Mouse (Mus musculus) embryonic stem cell, embryonic (primary cell): ENCODE data around the gene Ugt1a2.

Experiments
- CTCF ChIA-PET, 4 experiments: fragments of 300-600 bp in 2 of 4; fragments of 350-600 bp in 2 of 4; sonication (Branson Sonifier 250); formaldehyde crosslinking; loops; one replicate each; lab custom pipeline; 2022; ENCODE audit warnings: inconsistent platforms in 2 of 4; lab: Charles Lee
- POLR2A ChIA-PET, 4 experiments: fragments of 300-600 bp in 2 of 4; fragments of 350-600 bp in 2 of 4; sonication (Branson Sonifier 250); formaldehyde crosslinking; loops; one replicate each; lab custom pipeline; 2022; ENCODE audit warnings: antibody characterized with exemption in 4 of 4, inconsistent platforms in 1 of 4; lab: Charles Lee

Gene Ugt1a2

DNA sequence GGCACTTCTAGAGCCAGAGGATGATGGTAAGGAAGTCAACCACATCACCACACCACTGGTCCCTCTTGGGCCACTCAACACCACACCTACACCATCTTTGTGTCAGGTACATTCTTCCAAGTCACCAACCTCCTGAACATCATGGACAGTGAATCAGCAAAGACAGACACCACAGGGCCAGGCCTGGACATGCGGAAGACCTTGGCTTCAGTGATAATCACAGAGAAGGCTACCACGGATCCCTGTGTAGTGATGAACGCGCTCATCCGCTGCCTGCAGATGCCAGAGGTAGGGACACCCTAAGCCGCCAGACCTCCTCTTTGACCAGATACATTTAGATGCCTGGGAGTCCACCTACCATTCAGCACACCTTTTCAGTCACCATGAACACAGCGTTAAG is 27.7 kb downstream of the Ugt1a2 start:
- POLR2A ChIA-PET, result no interaction called here
- CTCF ChIA-PET, result no interaction called here

DNA sequence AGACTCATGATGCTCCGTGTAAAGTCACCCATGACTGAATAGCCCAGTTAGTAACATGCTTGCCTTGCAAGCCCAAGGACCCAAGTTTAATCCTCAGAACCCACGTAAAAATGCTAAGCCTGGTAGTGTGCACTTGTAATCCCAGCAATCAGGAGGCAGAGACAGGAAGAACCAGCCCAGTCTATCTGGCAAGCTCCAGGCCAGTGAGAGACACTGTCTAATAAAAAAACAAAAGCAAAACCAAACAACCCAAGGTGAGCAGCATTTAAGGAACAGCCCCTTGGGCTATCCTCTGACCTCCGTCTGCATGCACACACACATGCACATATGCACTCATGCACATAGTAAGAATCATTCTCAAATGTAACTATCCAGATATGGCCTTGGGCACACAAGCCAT is 29.2 kb downstream of the Ugt1a2 start:
- ChIA-PET POLR2A (no interaction called here), CTCF (interaction anchor here in 1 of 4 experiments (0.6 kb wide), 1 partner anchor 10 kb away, joined by 3 read pairs; no protein-coding TSS in a partner anchor)

DNA sequence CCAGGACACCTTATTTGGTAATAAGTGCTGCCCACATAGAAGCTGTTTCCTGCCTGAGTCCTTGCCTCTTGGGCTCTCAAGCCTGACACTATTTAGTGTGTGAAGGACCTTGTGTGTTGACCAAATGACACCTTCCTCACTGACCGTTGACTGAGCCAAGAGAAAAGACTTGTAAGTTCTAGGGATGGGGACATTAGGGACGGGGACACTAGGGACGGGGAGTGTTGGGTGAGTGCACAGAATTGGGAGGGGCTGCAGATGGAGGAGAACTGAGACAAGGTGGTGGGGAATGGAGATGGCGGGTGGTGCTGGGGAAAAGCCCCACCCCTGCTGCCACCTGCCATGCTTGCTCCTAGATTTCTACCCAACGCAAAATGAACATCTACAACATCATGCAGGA is 29.6 kb downstream of the Ugt1a2 start:
- POLR2A ChIA-PET, result no interaction called here
- CTCF ChIA-PET, result no interaction called here

DNA sequence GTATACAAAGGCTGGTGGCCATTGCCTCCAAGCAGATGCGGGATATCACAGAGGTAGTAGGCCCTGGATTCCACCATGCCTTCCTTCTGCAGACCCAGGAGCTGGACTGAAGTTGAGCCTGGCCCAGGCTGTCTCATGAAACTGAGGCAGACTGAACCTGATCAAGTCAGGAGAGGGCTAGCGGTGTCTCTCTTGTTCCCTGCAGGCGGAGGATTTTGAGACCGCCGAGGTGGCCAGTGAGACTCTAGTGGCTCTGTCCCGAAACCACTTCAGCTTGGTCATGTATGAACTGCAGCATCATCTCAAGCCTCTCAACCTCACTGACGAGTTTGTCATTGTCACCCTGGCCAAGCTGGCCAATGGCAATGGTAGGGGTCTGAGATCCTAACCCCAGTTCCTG is 30.0 kb downstream of the Ugt1a2 start:
- CTCF ChIA-PET, result interaction anchor here in 1 of 4 experiments (0.6 kb wide), 1 partner anchor 512 kb away, joined by 3 read pairs; no protein-coding TSS in a partner anchor
- POLR2A ChIA-PET, result interaction anchor here in 1 of 4 experiments (1.0 kb wide), 1 partner anchor 10 kb away, joined by 4 read pairs; no protein-coding TSS in a partner anchor

DNA sequence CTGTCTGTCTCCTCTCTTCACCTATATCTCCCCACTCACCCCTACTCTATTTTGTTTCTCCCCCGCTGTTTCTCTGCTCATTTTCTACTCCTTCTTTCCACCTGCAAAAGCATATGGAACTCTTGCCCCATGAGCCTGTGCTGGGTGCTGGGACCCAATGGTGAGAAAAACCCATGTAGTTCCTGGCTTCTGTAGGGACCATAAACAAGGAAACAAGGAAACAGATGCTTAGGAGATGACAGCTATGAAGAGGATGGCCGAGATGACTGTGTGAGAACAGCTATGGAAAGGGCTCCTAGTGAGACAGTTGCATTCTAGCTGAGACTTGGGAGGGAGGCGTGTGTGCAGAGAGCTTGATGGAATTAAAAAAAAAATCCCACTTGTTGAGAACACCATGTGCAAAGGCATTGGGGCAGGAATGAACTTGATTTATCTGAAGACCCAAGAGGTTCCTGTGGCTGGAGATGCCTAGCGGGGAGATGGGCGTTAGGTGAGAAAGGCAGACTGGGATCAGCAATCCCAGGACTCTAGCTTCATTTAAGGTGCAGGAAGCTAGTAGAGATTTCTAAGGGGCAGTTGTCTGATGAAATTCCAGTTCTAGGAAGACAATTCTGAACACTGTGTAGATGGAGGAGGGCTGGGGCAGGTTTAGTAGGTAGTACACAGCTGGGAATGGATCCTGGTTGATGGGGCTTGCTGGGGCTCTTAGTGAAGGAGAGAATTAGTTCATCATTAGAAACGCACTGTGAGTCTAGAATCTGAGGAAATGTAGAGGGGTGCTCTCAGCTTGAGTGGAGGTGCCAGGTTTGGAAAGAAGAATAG is 30.8 kb downstream of the Ugt1a2 start:
- CTCF ChIA-PET, result interaction anchor here in 2 of 4 experiments (0.6 to 0.8 kb wide), 2 partner anchors 59 to 511 kb away, joined by 3 read pairs; no protein-coding TSS in a partner anchor
- POLR2A ChIA-PET, result interaction anchor here in 1 of 4 experiments (1.0 to 1.2 kb wide), 2 partner anchors 9 to 11 kb away, joined by 4 to 5 read pairs; no protein-coding TSS in a partner anchor

DNA sequence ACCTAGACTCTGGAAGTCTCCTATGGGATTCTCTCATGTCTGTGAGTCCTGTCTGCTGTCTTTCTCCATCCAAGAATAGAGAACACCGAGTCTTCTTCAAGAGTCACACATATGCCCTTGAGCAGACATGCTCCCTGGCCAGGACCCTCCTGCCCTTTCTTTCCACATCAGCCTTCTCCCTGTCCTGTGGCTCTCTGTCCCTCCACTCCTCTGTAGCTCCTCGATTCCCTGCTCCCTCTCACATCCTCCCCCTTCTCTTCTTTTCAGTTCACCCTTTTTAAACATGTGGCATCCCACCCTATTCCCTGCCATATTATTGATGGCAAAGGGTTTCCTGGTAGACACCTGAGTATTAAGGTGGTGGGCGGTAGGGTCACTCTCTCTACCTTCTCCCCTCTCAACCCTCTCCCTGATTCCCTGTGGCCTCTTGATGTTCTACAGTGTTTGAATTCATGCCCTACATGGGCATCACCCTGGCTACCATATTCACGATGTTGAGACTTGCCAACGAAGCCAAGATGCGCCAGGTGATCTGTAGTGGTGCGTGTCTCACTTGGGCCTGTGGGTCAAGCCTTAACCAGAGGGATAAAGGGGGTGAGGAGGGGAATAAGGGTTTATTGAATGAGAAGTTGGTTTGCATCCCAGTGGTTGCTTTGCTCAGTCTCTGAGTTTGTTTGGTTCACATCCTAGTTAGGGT is 31.6 kb downstream of the Ugt1a2 start:
- CTCF ChIA-PET, result interaction anchor here in 1 of 4 experiments (0.7 kb wide), 1 partner anchor 9 kb away, joined by 3 read pairs; no protein-coding TSS in a partner anchor

DNA sequence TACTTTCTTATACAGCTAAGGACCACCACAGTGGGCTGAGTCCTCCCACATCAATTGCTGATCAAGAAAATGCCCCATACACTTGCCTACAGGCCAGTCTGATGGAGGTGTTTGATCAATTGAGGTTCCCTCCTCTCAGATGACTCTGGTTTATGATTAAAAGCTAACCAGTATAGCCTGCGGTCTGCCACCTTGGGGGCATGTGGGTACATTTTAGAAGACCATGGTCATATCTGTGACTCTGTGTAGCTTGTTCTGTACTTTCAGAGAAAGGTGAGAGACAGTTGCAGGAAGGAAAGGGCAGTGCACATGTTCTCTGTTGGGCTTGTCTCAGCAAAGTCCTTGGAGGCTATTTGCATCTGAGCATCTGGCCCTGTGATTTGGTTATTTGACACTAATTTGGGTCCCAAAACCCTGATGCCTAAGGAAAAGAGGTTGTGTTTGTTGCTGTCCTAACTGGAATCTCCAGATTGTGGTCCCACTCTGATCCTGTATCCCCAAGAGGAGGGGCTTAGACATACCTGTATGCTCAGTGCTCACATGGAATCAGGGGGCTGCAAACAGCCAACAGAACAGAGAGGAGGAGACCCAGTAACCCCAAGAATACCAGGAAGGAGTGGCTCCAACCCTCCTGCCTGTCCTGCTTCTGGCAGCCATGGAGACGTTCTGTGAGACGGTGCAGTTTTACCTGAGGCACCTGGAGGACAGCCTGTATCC is 32.4 kb downstream of the Ugt1a2 start:
- CTCF ChIA-PET, result interaction anchor here in 1 of 4 experiments (0.7 kb wide), 1 partner anchor 10 kb away, joined by 3 read pairs; no protein-coding TSS in a partner anchor
- POLR2A ChIA-PET, result interaction anchor here in 2 of 4 experiments (0.6 to 3.0 kb wide), 7 partner anchors 10 to 880 kb away, joined by 3 to 15 read pairs (median 4); no protein-coding TSS in a partner anchor

More for the DNA sequence above, 31.6 kb downstream of the Ugt1a2 start:
- POLR2A ChIA-PET, result interaction anchor here in 1 of 4 experiments (0.7 to 3.0 kb wide), 5 partner anchors 9 to 879 kb away, joined by 3 to 15 read pairs (median 5); no protein-coding TSS in a partner anchor

DNA sequence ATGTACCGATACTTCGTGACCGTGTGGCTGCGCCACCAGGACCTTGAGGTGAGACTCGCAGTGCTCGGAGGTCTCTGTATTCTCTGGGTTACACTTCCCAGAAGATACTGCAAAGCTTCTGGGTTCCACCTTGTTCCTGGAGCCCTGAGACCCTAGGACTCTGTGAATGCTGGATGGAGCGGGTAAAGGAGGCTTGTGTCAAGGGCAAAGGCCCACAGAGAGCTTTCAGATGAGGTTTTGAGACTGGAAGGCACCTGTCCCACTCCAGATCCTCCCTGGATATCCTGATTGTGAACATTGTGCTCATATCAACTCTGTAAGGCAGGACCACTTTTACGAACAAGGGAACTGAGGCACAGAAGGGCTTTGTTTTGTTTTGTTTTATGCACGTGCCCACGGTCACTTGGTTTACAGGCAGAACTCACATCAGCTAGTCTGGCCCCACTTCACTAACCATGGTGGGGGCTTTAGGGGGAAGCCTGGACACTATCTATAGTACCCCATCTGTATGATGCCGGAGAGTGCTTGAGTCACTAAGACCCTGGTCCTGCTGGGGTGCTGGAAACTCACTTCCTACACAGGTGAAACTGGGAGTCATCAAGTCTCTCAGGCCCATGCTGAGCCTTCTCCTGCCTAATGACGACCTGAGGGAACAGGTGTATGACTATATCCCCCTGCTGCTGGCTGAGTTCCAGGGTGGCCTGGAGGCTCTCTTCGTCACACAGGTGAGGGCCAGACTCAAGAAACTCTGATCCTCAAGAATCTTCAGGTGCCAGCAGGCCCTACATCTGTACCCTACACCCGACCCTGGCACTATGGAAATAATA is 33.2 kb downstream of the Ugt1a2 start:
- ChIA-PET POLR2A (interaction anchor here in 3 of 4 experiments (0.5 to 3.0 kb wide), 8 partner anchors 9 to 32 kb away, joined by 3 to 15 read pairs (median 3); no protein-coding TSS in a partner anchor), CTCF (no interaction called here)

DNA sequence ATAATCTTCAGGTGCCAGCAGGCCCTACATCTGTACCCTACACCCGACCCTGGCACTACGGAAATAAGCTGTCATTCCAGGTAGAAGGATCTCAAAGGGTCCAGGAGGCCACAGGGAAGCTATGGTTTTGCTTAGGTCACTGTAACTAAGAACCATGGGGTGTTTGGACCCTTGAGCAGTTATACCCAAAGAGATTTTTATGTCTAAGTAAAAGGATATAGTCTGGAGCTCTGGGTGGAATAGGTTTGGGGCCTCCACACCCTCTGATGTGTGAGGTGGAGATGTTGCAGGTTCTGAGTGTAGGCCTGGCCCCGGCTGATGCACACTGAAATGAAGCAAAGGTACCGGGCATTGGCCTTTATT is 33.8 kb downstream of the Ugt1a2 start:
- ChIA-PET POLR2A (interaction anchor here in 2 of 4 experiments (0.5 to 3.0 kb wide), 5 partner anchors 10 to 15 kb away, joined by 3 to 15 read pairs (median 3); no protein-coding TSS in a partner anchor), CTCF (interaction anchor here in 1 of 4 experiments (0.6 kb wide), 1 partner anchor 666 kb away, joined by 3 read pairs; no protein-coding TSS in a partner anchor)

DNA sequence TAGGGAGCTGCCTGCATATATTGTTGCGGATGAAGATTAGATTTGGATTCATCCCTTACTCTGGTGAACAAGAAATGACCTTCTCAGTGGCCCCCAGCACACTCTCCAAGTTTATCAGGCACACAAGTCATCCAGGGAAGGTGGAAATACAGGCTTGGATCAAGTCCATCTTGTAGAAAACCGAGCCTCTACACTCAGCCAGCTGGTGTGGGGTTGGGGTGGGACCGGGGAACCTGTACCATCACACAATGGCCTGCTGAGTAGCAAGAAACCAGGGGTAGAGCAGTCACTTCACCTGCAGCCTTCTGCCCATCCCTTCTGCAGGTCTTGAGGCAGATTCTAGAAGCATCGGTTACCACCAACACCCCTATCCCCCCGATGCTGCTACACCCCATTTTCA is 34.2 kb downstream of the Ugt1a2 start:
- POLR2A ChIA-PET, result interaction anchor here in 1 of 4 experiments (1.2 to 3.0 kb wide), 2 partner anchors 11 to 15 kb away, joined by 4 to 15 read pairs; no protein-coding TSS in a partner anchor
- CTCF ChIA-PET, result interaction anchor here in 2 of 4 experiments (0.6 to 0.8 kb wide), 2 partner anchors 67 to 666 kb away, joined by 3 to 4 read pairs; no protein-coding TSS in a partner anchor

DNA sequence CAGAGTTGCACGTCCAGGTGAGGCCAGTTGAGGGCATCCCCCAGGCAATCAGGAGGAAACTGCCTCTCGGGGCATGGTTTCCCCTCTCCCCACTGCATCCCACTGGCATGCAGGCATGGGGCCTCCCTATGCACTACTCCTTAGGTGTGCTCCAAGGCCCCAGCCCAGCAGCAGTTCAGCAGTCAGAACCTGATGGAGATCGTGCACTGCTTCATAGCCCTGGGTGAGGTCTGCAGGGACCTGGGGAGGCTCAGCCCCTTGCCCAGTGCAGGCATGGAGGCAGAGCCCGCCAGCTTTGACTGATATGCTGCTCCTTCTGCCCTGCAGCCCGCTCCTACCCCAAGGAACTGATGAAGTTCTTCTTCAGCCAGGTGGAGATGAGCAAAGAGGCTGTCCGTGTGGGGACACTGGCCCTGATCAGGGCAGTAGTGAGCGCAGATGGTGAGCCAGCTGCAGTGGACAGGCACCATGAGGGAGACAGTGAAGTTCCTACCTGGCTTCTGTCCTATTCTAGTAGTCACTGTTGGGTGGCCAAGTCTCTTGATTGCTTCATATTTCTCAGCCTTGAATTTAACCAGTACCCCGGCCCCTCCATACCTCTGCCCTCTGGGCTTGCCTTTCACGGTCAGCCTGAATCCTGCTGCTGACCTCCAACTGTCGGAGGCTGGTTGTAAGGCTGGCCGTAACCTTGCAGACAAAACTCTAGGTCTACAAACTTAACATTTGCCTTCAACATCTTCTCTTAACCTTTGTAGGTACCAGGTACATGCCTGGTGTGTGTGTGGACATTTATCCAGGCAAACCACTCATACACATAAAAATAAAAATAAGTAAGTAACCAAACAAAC is 34.9 kb downstream of the Ugt1a2 start:
- ChIA-PET CTCF (interaction anchor here in 2 of 4 experiments (0.6 to 0.8 kb wide), 2 partner anchors 66 to 667 kb away, joined by 3 to 4 read pairs; no protein-coding TSS in a partner anchor), POLR2A (interaction anchor here in 2 of 4 experiments (0.7 to 3.0 kb wide), 5 partner anchors 9 to 97 kb away, joined by 3 to 15 read pairs (median 3); no protein-coding TSS in a partner anchor)

DNA sequence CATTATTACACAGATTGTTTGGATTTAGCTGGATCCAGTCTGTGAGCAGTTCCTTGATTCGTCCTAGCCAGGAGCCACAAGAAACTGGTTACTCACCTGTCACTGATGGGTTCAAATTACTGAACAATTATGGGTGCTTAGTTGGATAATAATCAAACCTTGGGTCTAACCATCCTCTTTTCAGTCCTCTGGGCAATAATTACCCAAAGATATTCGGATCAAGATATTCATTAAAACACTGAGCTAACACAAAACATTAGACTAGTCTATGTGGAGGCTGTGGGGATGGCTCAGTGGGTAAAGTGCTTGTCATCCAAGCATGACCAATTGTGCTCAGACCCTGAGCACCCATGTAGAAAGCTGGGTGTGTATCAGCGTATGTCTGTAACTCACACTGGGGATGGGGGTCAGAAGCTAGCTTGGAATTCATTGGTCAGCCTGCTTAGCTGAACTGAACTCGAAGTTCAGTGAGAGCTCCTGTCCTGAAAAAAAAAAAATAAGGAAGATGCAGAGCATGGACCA is 35.6 kb downstream of the Ugt1a2 start:
- POLR2A ChIA-PET, result interaction anchor here in 2 of 4 experiments (0.5 to 1.9 kb wide), 8 partner anchors 10 to 110 kb away, joined by 3 to 6 read pairs (median 4); no protein-coding TSS in a partner anchor
- CTCF ChIA-PET, result interaction anchor here in 1 of 4 experiments (0.6 kb wide), 1 partner anchor 70 kb away, joined by 3 read pairs; no protein-coding TSS in a partner anchor

DNA sequence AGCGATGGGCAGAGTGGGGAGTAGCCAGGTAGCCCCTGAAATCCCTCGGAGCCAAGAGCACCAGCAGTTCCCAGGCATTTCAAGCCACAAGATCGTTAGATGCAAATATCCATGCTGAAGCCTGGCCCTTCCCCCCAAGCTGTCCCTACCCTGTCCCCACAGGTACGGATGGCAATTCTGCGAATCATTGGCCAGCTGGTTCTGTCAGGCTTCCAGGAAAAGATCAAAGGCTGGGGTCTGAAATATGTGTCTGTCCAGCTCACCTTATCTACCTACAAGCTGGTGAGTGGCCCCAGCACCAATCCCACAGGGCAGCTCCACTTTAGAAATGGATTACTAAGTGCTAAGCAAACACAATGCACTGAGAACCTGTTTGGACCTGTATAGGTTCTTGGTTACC is 36.9 kb downstream of the Ugt1a2 start:
- POLR2A ChIA-PET, result interaction anchor here in 2 of 4 experiments (0.5 to 1.9 kb wide), 6 partner anchors 10 to 998 kb away, joined by 3 to 5 read pairs (median 4); no protein-coding TSS in a partner anchor
- CTCF ChIA-PET, result interaction anchor here in 2 of 4 experiments (0.7 to 1.5 kb wide), 2 partner anchors 40 to 50 kb away, joined by 3 read pairs; partner anchors contain the start of genes Hjurp (in 1 of the 2) and Trpm8 (in 1 of the 2)

DNA sequence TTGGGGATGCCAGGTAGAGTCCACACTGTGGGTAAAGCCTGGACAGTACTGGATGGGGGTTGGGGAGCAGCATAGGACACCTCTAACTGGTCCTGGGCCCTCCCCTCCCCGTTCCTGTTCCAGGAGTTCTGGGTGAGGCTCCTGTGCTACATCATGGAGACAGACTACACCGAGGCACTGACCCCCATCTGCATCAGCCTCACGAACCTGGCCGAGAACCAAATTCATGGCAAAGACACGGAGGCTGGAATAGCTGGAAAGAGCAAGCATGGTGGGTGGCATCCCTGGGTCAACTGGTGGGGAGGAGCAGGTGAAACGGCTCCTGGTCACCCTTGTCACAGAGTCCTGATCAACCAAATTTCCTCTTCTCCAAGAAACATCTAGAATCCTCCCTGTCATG is 38.4 kb downstream of the Ugt1a2 start:
- CTCF ChIA-PET, result interaction anchor here in 1 of 4 experiments (0.6 kb wide), 1 partner anchor 39 kb away, joined by 3 read pairs; the partner anchor contains the start of genes Hjurp and Trpm8
- POLR2A ChIA-PET, result interaction anchor here in 1 of 4 experiments (0.7 to 1.7 kb wide), 5 partner anchors 8 to 17 kb away, joined by 3 to 5 read pairs (median 3); no protein-coding TSS in a partner anchor

DNA sequence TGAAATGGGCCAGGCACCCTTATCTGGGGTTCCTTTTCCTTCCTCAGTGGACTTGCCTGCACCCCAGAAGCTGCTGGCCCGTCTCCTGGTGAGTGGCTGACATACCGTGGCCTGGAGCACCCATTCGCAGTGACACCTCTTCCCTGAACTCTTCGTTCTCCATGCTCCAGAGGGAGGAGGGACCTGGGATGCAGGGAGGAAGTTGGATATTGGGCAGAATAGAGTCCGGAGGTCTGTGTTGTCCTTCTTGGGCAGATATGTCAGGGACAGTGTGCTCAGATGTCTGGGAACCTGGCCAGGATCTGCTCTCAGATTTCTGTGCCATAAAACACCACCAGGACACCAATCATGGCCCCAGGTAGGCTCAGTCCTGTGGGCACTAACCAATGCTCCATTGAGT is 39.7 kb downstream of the Ugt1a2 start:
- POLR2A ChIA-PET, result interaction anchor here in 1 of 4 experiments (1.6 kb wide), 1 partner anchor 14 kb away, joined by 3 read pairs; no protein-coding TSS in a partner anchor
- CTCF ChIA-PET, result no interaction called here
